9 mouse cellular contexts compared by ENCODE assay signal in genomic region chr19:24456591-24457231, GRCm38 (mm10). TPM values are rescaled to one million over a fixed set of nuclear protein-coding genes. Genes with fewer than 3 reads are reported as not detected.
DNase-seq lines count a peak whose midpoint lies in the region; ATAC-seq and TF ChIP-seq lines count a peak whose summit lies in the region.
"Had no signal": no experiment of that assay in that cellular context is flagged by ENCODE, and none has a peak within 500 bp of the region (broad histone marks: within the 10 kb centered on the region; RNA-seq: fewer than 3 reads in every experiment).

No protein-coding gene starts in this region.

- no peaks in the 10 kb centered on the region for H3K27me3 ChIP-seq in hindbrain, embryonic 15.5 days
- H3K27me3 ChIP-seq in hindbrain, embryonic 10.5 days (ENCODE audit: insufficient read depth, poor library complexity, severe bottlenecking), result no peaks in the 10 kb centered on the region
- no peaks in the 10 kb centered on the region for H3K27me3 ChIP-seq in heart, adult 2 months (ENCODE audit: control insufficient read depth, insufficient read depth, low read length)
- H3K27me3 ChIP-seq: limb, embryonic 12.5 days had no signal

- WGBS in hindbrain, embryonic 15.5 days, result 86% methylated on average over 6 of the region's 6 CpGs
- whole genome bisulfite sequencing in hindbrain, embryonic 10.5 days, result 94% methylated on average over 6 of the region's 6 CpGs
- WGBS in heart, adult 2 months, result 66% methylated on average over 6 of the region's 6 CpGs

- H3K4me2 ChIP-seq in hindbrain, embryonic 15.5 days, result no peak overlapping the region
- H3K4me2 ChIP-seq: limb, embryonic 12.5 days had no signal

- no peak overlapping the region for H3K4me3 ChIP-seq in hindbrain, embryonic 15.5 days
- H3K4me3 ChIP-seq in hindbrain, embryonic 10.5 days, result no peak overlapping the region
- no peak overlapping the region for H3K4me3 ChIP-seq in heart, adult 2 months
- H3K4me3 ChIP-seq: limb, embryonic 12.5 days had no signal

- H3K27ac ChIP-seq in hindbrain, embryonic 15.5 days (replicated peaks), result no peak overlapping the region
- H3K27ac ChIP-seq in hindbrain, embryonic 10.5 days, result no peak overlapping the region
- H3K27ac ChIP-seq in heart, adult 2 months, result no peak overlapping the region
- H3K27ac ChIP-seq: limb, embryonic 12.5 days had no signal

- no peaks in the 10 kb centered on the region for H3K9me3 ChIP-seq in hindbrain, embryonic 15.5 days
- H3K9me3 ChIP-seq in hindbrain, embryonic 10.5 days, result no peaks in the 10 kb centered on the region
- H3K9me3 ChIP-seq: limb, embryonic 12.5 days had no signal

- no peaks in the 10 kb centered on the region for H3K79me2 ChIP-seq in heart, adult 2 months (replicated peaks; ENCODE audit: control insufficient read depth, insufficient read depth, low read length)

- TF ChIP-seq POLR2A in heart, adult 2 months (IDR thresholded peaks at IDR 0.05; ENCODE audit: insufficient read depth, low read depth, low read length), result no peak

- DNase-seq in hindbrain, embryonic 10.5 days (ENCODE audit: low spot score), result no peak
- peak; percentile 39 to 44 for DNase-seq in heart, adult 2 months
- peak; percentile 59 to 62 for DNase-seq in layer of hippocampus, postnatal 10 days (ENCODE audit: low spot score in 2 of 2)
- peak; percentile 71 for DNase-seq in right cerebral cortex, adult 18-20 months
- DNase-seq in adrenal gland, postnatal 25 days, result no peak
- DNase-seq in adrenal gland, postnatal 10 days, result no peak
- DNase-seq in urinary bladder, adult 18-20 months (ENCODE audit: low spot score in 2 of 2), result no peak

- ATAC-seq in hindbrain, embryonic 15.5 days (ENCODE audit: low FRiP score, low read depth), result 0 out of 2 replicates have a peak, but pooled peaks have one; percentile 45

- no peaks in the 10 kb centered on the region for H3K36me3 ChIP-seq in hindbrain, embryonic 15.5 days
- no peaks in the 10 kb centered on the region for H3K36me3 ChIP-seq in hindbrain, embryonic 10.5 days
- no peaks in the 10 kb centered on the region for H3K36me3 ChIP-seq in heart, adult 2 months (ENCODE audit: control insufficient read depth, insufficient read depth, low read length)
- H3K36me3 ChIP-seq: limb, embryonic 12.5 days had no signal

- no peak for TF ChIP-seq CTCF in heart, adult 2 months (IDR thresholded peaks at IDR 0.05)

- no peak overlapping the region for H3K9ac ChIP-seq in hindbrain, embryonic 15.5 days
- no peak overlapping the region for H3K9ac ChIP-seq in heart, adult 2 months (ENCODE audit: low read depth, low read length)
- H3K9ac ChIP-seq: limb, embryonic 12.5 days had no signal

- H3K4me1 ChIP-seq in hindbrain, embryonic 15.5 days (replicated peaks), result peaks cover 17% of the 10 kb centered on the region
- peaks cover 29% of the 10 kb centered on the region for H3K4me1 ChIP-seq in hindbrain, embryonic 10.5 days (replicated peaks)
- H3K4me1 ChIP-seq in heart, adult 2 months (ENCODE audit: control insufficient read depth, insufficient read depth, low read length), result no peaks in the 10 kb centered on the region; the same call in 1 of the 2 replicates

- no peak for TF ChIP-seq EP300 in heart, adult 2 months (IDR thresholded peaks at IDR 0.05; ENCODE audit: insufficient read depth, low read depth, low read length)

- intact Hi-C loops in heart, adult 2 months (cut with DNase I), result loop anchor here (5.0 kb wide), 1 partner anchor 101 kb away; the partner anchor contains the start of gene Pip5k1b

RNA-seq across cellular contexts. Expression of gene Fam122a, which starts 20.4 kb away (rescaled TPM):
- polyA plus RNA-seq in hindbrain, embryonic 15.5 days (2015; fragmentation: Nextera tagmentation; extraction: Ambion mirVana), result 53.8 and 57.9 TPM in 2 replicates
- 53.7 and 55.8 TPM in 2 replicates for polyA plus RNA-seq in hindbrain, embryonic 10.5 days (2016; fragmentation: Nextera tagmentation; extraction: Ambion mirVana)
- total RNA-seq in heart, adult 2 months (2021), result 10 to 100 TPM; 25.2 to 28.8 TPM
- 26.4 and 27.4 TPM in 2 replicates for polyA plus RNA-seq in heart, adult 2 months (2012; rRNA removed)
- 10 to 100 TPM; 33.3 to 35.4 TPM for total RNA-seq in layer of hippocampus, postnatal 10 days (2021)
- 40.7 and 44.6 TPM in 2 replicates for total RNA-seq in adrenal gland, postnatal 25 days (2021)
- 10 to 100 TPM; 26.5 to 29.4 TPM for total RNA-seq in adrenal gland, postnatal 10 days (2021)

Comparison
In these comparisons a context has a peak if more than half of its experiments do, and no peak if none do; other contexts are left out.
1. DNase-seq: peak in heart, adult 2 months (2 of 2), layer of hippocampus, postnatal 10 days (2 of 2) and right cerebral cortex, adult 18-20 months (single experiment); none in hindbrain, embryonic 10.5 days (single experiment), adrenal gland, postnatal 25 days (single experiment), adrenal gland, postnatal 10 days (single experiment) and urinary bladder, adult 18-20 months (0 of 2).